Comparison of ENCODE assay signal across 22 mouse cellular contexts in genomic region chr4:44716391-44716790, GRCm38 (mm10). TPM values are rescaled to one million over a fixed set of nuclear protein-coding genes. Genes with fewer than 3 reads are reported as not detected.
"Had no signal": no experiment of that assay in that cellular context is flagged by ENCODE, and none has a peak within 500 bp of the region (broad histone marks: within the 10 kb centered on the region; RNA-seq: fewer than 3 reads in every experiment).

No protein-coding gene starts in this region.

- H3K27ac ChIP-seq: limb, embryonic 10.5 days; limb, embryonic 13.5 days; liver, embryonic 12.5 days; liver, embryonic 15.5 days; lung, embryonic 15.5 days; midbrain, embryonic 13.5 days; neural tube, embryonic 13.5 days; stomach, embryonic 15.5 days had no signal

- DNase-seq: kidney, adult 18-20 months; kidney, adult 9 months; kidney, postnatal 14 days; kidney, postnatal 4 days; liver; lung, adult 18-20 months; lung, postnatal 10 days; lung, postnatal 36 days; retina, postnatal 1 day; thymus, postnatal 25 days had no signal

- H3K4me2 ChIP-seq: limb, embryonic 13.5 days; liver, embryonic 12.5 days; liver, embryonic 15.5 days; lung, embryonic 15.5 days; neural tube, embryonic 13.5 days; stomach, embryonic 15.5 days had no signal

- ATAC-seq: intestine, embryonic 16.5 days; liver, embryonic 12.5 days; midbrain, embryonic 13.5 days had no signal

- H3K4me3 ChIP-seq: limb, embryonic 10.5 days; limb, embryonic 13.5 days; liver, embryonic 12.5 days; liver, embryonic 15.5 days; lung, embryonic 15.5 days; megakaryocyte, embryonic 14.5 days; midbrain, embryonic 13.5 days; myocyte; neural tube, embryonic 13.5 days; stomach, embryonic 15.5 days had no signal

- H3K36me3 ChIP-seq: limb, embryonic 10.5 days; limb, embryonic 13.5 days; liver, embryonic 12.5 days; liver, embryonic 15.5 days; lung, embryonic 15.5 days; midbrain, embryonic 13.5 days; neural tube, embryonic 13.5 days; stomach, embryonic 15.5 days had no signal

- H3K4me1 ChIP-seq: liver, embryonic 15.5 days had no signal

- H3K9me3 ChIP-seq: limb, embryonic 10.5 days; limb, embryonic 13.5 days; liver, embryonic 12.5 days; liver, embryonic 15.5 days; lung, embryonic 15.5 days; midbrain, embryonic 13.5 days; neural tube, embryonic 13.5 days; stomach, embryonic 15.5 days had no signal

- H3K9ac ChIP-seq: limb, embryonic 13.5 days; liver, embryonic 12.5 days; liver, embryonic 15.5 days; lung, embryonic 15.5 days; midbrain, embryonic 13.5 days; neural tube, embryonic 13.5 days; stomach, embryonic 15.5 days had no signal

RNA-seq across cellular contexts. Expression of gene Pax5, which starts 6.1 kb away (rescaled TPM):
- polyA plus RNA-seq: intestine, embryonic 16.5 days; kidney, embryonic 16.5 days; limb, embryonic 13.5 days; lung, embryonic 15.5 days had no signal
